Mouse (Mus musculus): Measurements from ENCODE around the gene Robo1. TPM values are rescaled to one million over a fixed set of nuclear protein-coding genes. Genes with fewer than 3 reads are reported as not detected.

Robo1 gene
- total RNA-seq, 2 experiments from 2014 or later: 103 to 112 TPM

DNA sequence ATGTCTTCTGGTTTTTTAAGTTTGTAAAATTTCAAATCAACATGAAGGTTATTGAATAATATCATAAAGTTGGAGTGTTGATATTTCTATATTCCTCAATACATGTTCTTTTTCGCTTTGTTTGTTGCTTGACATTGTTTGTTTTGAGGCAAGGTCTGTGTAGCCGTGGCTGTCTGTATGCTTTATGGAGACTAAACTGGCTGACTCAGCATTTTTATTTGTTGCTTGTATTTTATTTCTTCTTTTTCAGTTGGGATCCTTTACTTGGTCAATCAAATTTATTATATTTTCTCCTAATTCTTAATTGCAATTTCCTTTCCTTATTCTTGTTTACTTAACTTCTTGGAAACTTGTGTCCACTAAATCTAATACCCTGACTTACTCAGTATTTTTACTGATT lies 775.0 kb downstream of the Robo1 start:
- no peak for DNase-seq (ENCODE audit: low spot score in 2 of 2)

Data from layer of hippocampus, postnatal 10 days (tissue).